In genomic region chr13:39907720-39908119, GRCm38 (mm10) we compare ENCODE assay signal across 24 mouse cellular contexts.
DNase-seq lines count a peak whose midpoint lies in the region; ATAC-seq and TF ChIP-seq lines count a peak whose summit lies in the region.
"Had no signal": no experiment of that assay in that cellular context is flagged by ENCODE, and none has a peak within 500 bp of the region (broad histone marks: within the 10 kb centered on the region; RNA-seq: fewer than 3 reads in every experiment).

No protein-coding gene starts in this region.

- no peak overlapping the region for H3K4me3 ChIP-seq in kidney, postnatal 0 days (replicated peaks; ENCODE audit: low read depth, low read length)
- H3K4me3 ChIP-seq in midbrain, postnatal 0 days (ENCODE audit: low read depth, low read length), result no peak overlapping the region
- H3K4me3 ChIP-seq in midbrain, embryonic 15.5 days, result no peak overlapping the region
- no peak overlapping the region for H3K4me3 ChIP-seq in hindbrain, postnatal 0 days (ENCODE audit: low read length)
- H3K4me3 ChIP-seq: forebrain, embryonic 10.5 days; heart, adult 2 months; limb, embryonic 13.5 days; liver, embryonic 12.5 days had no signal

- peak; percentile 13 for DNase-seq in embryo, embryonic 11 days
- DNase-seq in embryo, embryonic 10.5 days (ENCODE audit: low spot score), result no peak
- DNase-seq in kidney, postnatal 0 days (ENCODE audit: low spot score), result peak; percentile 46
- DNase-seq in kidney, adult 11 months, result no peak
- no peak for DNase-seq in midbrain, postnatal 0 days (ENCODE audit: low spot score)
- no peak for DNase-seq in hindbrain, postnatal 0 days (ENCODE audit: low spot score)
- no peak for DNase-seq in spleen, postnatal 14 days (ENCODE audit: low spot score in 2 of 2)
- DNase-seq: adrenal gland, adult 8-10 months; cerebellum, adult 2 months; gastrocnemius, postnatal 36 days; heart, adult 2 months; heart, postnatal 36 days; kidney, adult 9 months; kidney, postnatal 36 days; lung, adult 18-20 months; lung, postnatal 4 days; right cerebral cortex, postnatal 4 days had no signal

- no peaks in the 10 kb centered on the region for H3K4me1 ChIP-seq in kidney, postnatal 0 days (replicated peaks; ENCODE audit: insufficient read depth, low read length)
- H3K4me1 ChIP-seq in midbrain, postnatal 0 days (ENCODE audit: insufficient read depth, low read length), result no peaks in the 10 kb centered on the region
- H3K4me1 ChIP-seq in midbrain, embryonic 15.5 days, result 0 out of 2 replicates have a peak, but pooled peaks cover 3% of the 10 kb centered on the region
- no peaks in the 10 kb centered on the region for H3K4me1 ChIP-seq in hindbrain, postnatal 0 days (ENCODE audit: insufficient read depth, low read length)
- H3K4me1 ChIP-seq: limb, embryonic 13.5 days; liver, embryonic 12.5 days had no signal

- no peak overlapping the region for H3K4me2 ChIP-seq in kidney, postnatal 0 days (ENCODE audit: low read length)
- no peak overlapping the region for H3K4me2 ChIP-seq in midbrain, postnatal 0 days (ENCODE audit: low read depth, low read length, poor library complexity, severe bottlenecking)
- H3K4me2 ChIP-seq in midbrain, embryonic 15.5 days, result no peak overlapping the region
- H3K4me2 ChIP-seq in hindbrain, postnatal 0 days (ENCODE audit: low read depth, low read length), result no peak overlapping the region
- H3K4me2 ChIP-seq: limb, embryonic 13.5 days; liver, embryonic 12.5 days had no signal

- peak; percentile 50 for TF ChIP-seq CTCF in kidney, postnatal 0 days (IDR thresholded peaks at IDR 0.05; ENCODE audit: low read depth)
- peak; percentile 27 for TF ChIP-seq CTCF in midbrain, postnatal 0 days (IDR thresholded peaks at IDR 0.05)
- peak; percentile 23; the same call in 1 of the 2 replicates for TF ChIP-seq CTCF in hindbrain, postnatal 0 days (IDR thresholded peaks at IDR 0.05; ENCODE audit: low read depth)

- no peaks in the 10 kb centered on the region for H3K27me3 ChIP-seq in kidney, postnatal 0 days (ENCODE audit: insufficient read depth, low read length)
- H3K27me3 ChIP-seq in midbrain, postnatal 0 days (ENCODE audit: insufficient read depth, low read length), result no peaks in the 10 kb centered on the region
- H3K27me3 ChIP-seq in midbrain, embryonic 15.5 days (replicated peaks), result no peaks in the 10 kb centered on the region
- H3K27me3 ChIP-seq in hindbrain, postnatal 0 days (ENCODE audit: insufficient read depth, low read length), result no peaks in the 10 kb centered on the region
- H3K27me3 ChIP-seq: limb, embryonic 13.5 days; liver, embryonic 12.5 days; Patski had no signal

- 32% methylated on average over 10 of the region's 10 CpGs for WGBS in kidney, postnatal 0 days
- WGBS in midbrain, postnatal 0 days, result 63% methylated on average over 10 of the region's 10 CpGs
- WGBS in midbrain, embryonic 15.5 days, result 63% methylated on average over 10 of the region's 10 CpGs
- WGBS in hindbrain, postnatal 0 days, result 47% methylated on average over 10 of the region's 10 CpGs

- H3K36me3 ChIP-seq in kidney, postnatal 0 days (ENCODE audit: insufficient read depth, low read length), result no peaks in the 10 kb centered on the region
- H3K36me3 ChIP-seq in midbrain, postnatal 0 days (ENCODE audit: insufficient read depth, low read length), result no peaks in the 10 kb centered on the region
- no peaks in the 10 kb centered on the region for H3K36me3 ChIP-seq in midbrain, embryonic 15.5 days (replicated peaks)
- H3K36me3 ChIP-seq in hindbrain, postnatal 0 days (ENCODE audit: insufficient read depth, low read length), result no peaks in the 10 kb centered on the region
- H3K36me3 ChIP-seq: forebrain, embryonic 10.5 days; limb, embryonic 13.5 days; liver, embryonic 12.5 days had no signal

- H3K27ac ChIP-seq in kidney, postnatal 0 days, result no peak overlapping the region
- no peak overlapping the region for H3K27ac ChIP-seq in midbrain, postnatal 0 days (ENCODE audit: low read depth, low read length)
- no peak overlapping the region for H3K27ac ChIP-seq in midbrain, embryonic 15.5 days
- no peak overlapping the region for H3K27ac ChIP-seq in hindbrain, postnatal 0 days
- H3K27ac ChIP-seq: forebrain, embryonic 10.5 days; heart, adult 2 months; limb, embryonic 13.5 days; liver, embryonic 12.5 days had no signal

- H3K9ac ChIP-seq in kidney, postnatal 0 days (ENCODE audit: low read depth, low read length), result no peak overlapping the region
- H3K9ac ChIP-seq in midbrain, postnatal 0 days (replicated peaks; ENCODE audit: low read length, poor library complexity, severe bottlenecking), result no peak overlapping the region
- H3K9ac ChIP-seq in midbrain, embryonic 15.5 days, result no peak overlapping the region
- H3K9ac ChIP-seq in hindbrain, postnatal 0 days (replicated peaks; ENCODE audit: low read length), result no peak overlapping the region
- H3K9ac ChIP-seq: limb, embryonic 13.5 days; liver, embryonic 12.5 days had no signal

- no peak for ATAC-seq in kidney, postnatal 0 days (replicated peaks; ENCODE audit: low FRiP score, low read depth)
- ATAC-seq in midbrain, postnatal 0 days (ENCODE audit: low FRiP score), result no peak
- no peak for ATAC-seq in midbrain, embryonic 15.5 days (replicated peaks)
- ATAC-seq in hindbrain, postnatal 0 days, result no peak
- ATAC-seq: activated CD4-positive, CD25-positive, alpha-beta regulatory T cell, adult 4 months; CD4-positive, CD25-positive, alpha-beta regulatory T cell, adult 4 months; liver, embryonic 12.5 days; Patski had no signal

- H3K9me3 ChIP-seq in kidney, postnatal 0 days (replicated peaks; ENCODE audit: low read length), result no peaks in the 10 kb centered on the region
- no peaks in the 10 kb centered on the region for H3K9me3 ChIP-seq in midbrain, postnatal 0 days (ENCODE audit: low read length)
- H3K9me3 ChIP-seq in midbrain, embryonic 15.5 days, result no peaks in the 10 kb centered on the region
- H3K9me3 ChIP-seq in hindbrain, postnatal 0 days (ENCODE audit: low read length), result no peaks in the 10 kb centered on the region
- H3K9me3 ChIP-seq: forebrain, embryonic 10.5 days; limb, embryonic 13.5 days; liver, embryonic 12.5 days had no signal

Comparison
In these comparisons a context has a peak if more than half of its experiments do, and no peak if none do; other contexts are left out.
1. DNase-seq: peak in embryo, embryonic 11 days (single experiment) and kidney, postnatal 0 days (single experiment); none in embryo, embryonic 10.5 days (single experiment), kidney, adult 11 months (single experiment), midbrain, postnatal 0 days (single experiment), hindbrain, postnatal 0 days (single experiment) and spleen, postnatal 14 days (0 of 2).
2. Peak in every context shown above with its lines, with median percentiles within 50 percentile points of each other: CTCF ChIP-seq.